Mouse (Mus musculus): ENCODE measurements around the gene Mfsd4b1. TPM values are rescaled to one million over a fixed set of nuclear protein-coding genes. Genes with fewer than 3 reads are reported as not detected.
A peak's percentile ranks its signal among the peaks of the same experiment; 100 is the strongest.

Gene Mfsd4b1
- polyA plus RNA-seq, 1 experiment from 2014 or later = 1.5 TPM

DNA sequence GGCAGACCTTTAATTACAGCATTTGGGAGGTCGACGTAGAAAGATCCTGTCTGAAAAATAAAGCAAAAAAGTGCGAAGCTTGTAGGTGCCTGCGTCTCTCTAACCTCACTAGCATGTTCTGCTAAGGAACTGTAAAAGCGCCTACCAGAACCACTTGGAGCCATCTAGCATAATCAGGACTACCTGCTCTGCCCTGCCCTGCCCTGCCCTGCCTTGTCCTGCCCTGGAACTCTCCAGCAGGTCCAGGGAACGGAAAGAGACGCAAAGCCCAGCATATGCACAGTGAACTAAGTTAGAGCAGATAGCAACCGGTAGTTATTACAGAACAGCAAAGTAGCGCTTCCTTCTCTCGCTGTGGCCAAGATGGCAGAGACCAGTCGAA, 64.6 kb downstream of the Mfsd4b1 start:
- H3K4me1 ChIP-seq (ENCODE audit: control insufficient read depth, insufficient read depth, low read length) = no peaks in the 10 kb centered on the region
- WGBS = 51% methylated on average over 11 of the region's 11 CpGs
- no peaks in the 10 kb centered on the region for H3K27me3 ChIP-seq (ENCODE audit: control insufficient read depth, insufficient read depth, low read length)
- H3K4me3 ChIP-seq (ENCODE audit: low read length) = peak overlapping the region; percentile 58
- ATAC-seq (ENCODE audit: low FRiP score, low TSS enrichment) = peak; percentile 52
- H3K9me3 ChIP-seq (ENCODE audit: control insufficient read depth, low read length) = no peaks in the 10 kb centered on the region
- peak overlapping the region; percentile 96 for H3K4me2 ChIP-seq (replicated peaks; ENCODE audit: low read depth, low read length)
- H3K36me3 ChIP-seq (ENCODE audit: control insufficient read depth, insufficient read depth, low read length) = no peaks in the 10 kb centered on the region
- no peak overlapping the region for H3K27ac ChIP-seq (ENCODE audit: low read depth, low read length)
- no peak overlapping the region for H3K9ac ChIP-seq (ENCODE audit: low read depth, low read length)

DNA sequence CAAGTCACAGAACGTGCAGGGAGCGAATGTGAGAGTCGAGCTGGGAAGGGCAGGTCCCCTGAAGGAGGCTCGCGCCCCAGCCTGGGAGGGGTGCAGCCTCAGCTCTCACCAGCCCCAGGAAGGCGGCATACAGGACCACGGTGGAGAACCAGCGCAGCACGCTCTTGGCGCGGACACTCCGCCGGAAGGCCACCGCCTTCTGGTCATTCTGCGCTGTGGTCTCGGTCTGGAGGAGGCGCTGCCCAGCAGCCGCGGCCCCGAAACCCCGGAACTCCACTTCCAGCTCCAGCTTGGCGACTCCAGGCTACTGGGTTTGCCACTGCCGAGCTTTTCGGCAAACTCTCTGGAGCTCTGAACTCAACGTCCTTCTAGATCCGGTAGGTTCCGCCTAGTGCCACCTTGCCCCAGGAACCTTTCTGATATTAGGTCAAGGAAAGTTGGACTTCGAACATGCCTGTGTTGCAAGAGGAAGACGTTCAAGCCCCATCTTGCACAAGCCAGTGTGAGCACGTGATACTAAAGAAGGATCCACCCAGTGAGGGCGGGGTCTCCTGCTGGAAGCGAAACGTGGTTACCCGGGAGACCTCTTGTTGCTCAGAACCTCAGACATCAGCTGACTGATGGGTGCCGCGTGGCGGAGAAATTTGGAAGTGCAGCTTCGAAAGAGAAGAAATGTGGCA, 65.2 kb downstream of the Mfsd4b1 start, which contains the start of gene Mfsd4b3:
Mfsd4b3 (minus strand) TSS at position 393 of the 680 bp plus-strand sequence.
- Histone ChIP-seq H3K4me1 (ENCODE audit: control insufficient read depth, insufficient read depth, low read length) (no peaks in the 10 kb centered on the region), H3K4me2 (replicated peaks; ENCODE audit: low read depth, low read length) (peak within 1 kb of the TSS; percentile 96), H3K4me3 (ENCODE audit: low read length) (peak within 1 kb of the TSS; percentile 58), H3K36me3 (ENCODE audit: control insufficient read depth, insufficient read depth, low read length) (no peaks in the 10 kb centered on the region), H3K9ac (ENCODE audit: low read depth, low read length) (peak within 1 kb of the TSS; percentile 65), H3K27me3 (ENCODE audit: control insufficient read depth, insufficient read depth, low read length) (no peaks in the 10 kb centered on the region), H3K9me3 (ENCODE audit: control insufficient read depth, low read length) (no peaks in the 10 kb centered on the region), H3K27ac (ENCODE audit: low read depth, low read length) (no peak within 1 kb of the TSS)
- ATAC-seq (ENCODE audit: low FRiP score, low TSS enrichment) = peak; percentile 99
- WGBS = under 1% methylated on average over 38 of the region's 38 CpGs

- Histone ChIP-seq H3K9ac (ENCODE audit: low read depth, low read length) (no peak overlapping the region), H3K4me1 (ENCODE audit: control insufficient read depth, insufficient read depth, low read length) (no peaks in the 10 kb centered on the region), H3K36me3 (ENCODE audit: control insufficient read depth, insufficient read depth, low read length) (no peaks in the 10 kb centered on the region), H3K4me2 (replicated peaks; ENCODE audit: low read depth, low read length) (no peak overlapping the region), H3K27ac (ENCODE audit: low read depth, low read length) (no peak overlapping the region), H3K27me3 (ENCODE audit: control insufficient read depth, insufficient read depth, low read length) (no peaks in the 10 kb centered on the region), H3K9me3 (ENCODE audit: control insufficient read depth, low read length) (no peaks in the 10 kb centered on the region), H3K4me3 (ENCODE audit: low read length) (no peak overlapping the region)
- no peak for ATAC-seq (ENCODE audit: low FRiP score, low TSS enrichment)
- WGBS = 54% methylated on average over 4 of the region's 4 CpGs
These were observed 66.8 kb downstream of the Mfsd4b1 start for GRCm38 (mm10) chr10:39958266-39958665.

DNA sequence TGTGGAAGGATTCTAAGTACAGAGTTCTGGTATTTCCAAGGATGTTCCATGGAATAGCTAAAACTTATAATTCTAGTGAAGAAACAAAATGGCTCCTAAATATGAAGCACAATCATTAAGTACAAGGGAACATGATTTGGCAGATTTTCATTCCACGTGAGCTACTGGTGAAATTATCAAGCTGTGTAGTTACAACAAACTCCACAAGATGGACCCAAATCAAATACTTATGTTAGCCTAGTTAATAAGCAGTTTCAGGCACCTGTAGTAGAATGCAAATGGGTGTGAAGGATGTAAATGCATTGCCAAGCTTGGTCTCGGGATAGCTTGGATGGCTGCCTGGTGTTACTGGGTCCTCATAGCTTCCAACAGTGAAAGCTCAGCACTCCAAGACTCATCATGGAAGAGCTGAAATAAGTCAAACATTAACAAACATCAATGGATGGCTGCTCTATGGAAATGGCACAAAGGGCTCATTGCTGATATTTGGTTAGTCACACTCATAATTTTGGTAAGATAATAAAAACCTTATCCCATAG, 68.7 kb downstream of the Mfsd4b1 start:
- no peaks in the 10 kb centered on the region for H3K36me3 ChIP-seq (ENCODE audit: control insufficient read depth, insufficient read depth, low read length)
- no peak overlapping the region for H3K9ac ChIP-seq (ENCODE audit: low read depth, low read length)
- no peaks in the 10 kb centered on the region for H3K4me1 ChIP-seq (ENCODE audit: control insufficient read depth, insufficient read depth, low read length)
- H3K4me2 ChIP-seq (replicated peaks; ENCODE audit: low read depth, low read length) = no peak overlapping the region
- no peaks in the 10 kb centered on the region for H3K9me3 ChIP-seq (ENCODE audit: control insufficient read depth, low read length)
- WGBS = 80% methylated on average over 2 of the region's 2 CpGs
- no peak for ATAC-seq (ENCODE audit: low FRiP score, low TSS enrichment)
- H3K27ac ChIP-seq (ENCODE audit: low read depth, low read length) = no peak overlapping the region
- H3K4me3 ChIP-seq (ENCODE audit: low read length) = no peak overlapping the region
- no peaks in the 10 kb centered on the region for H3K27me3 ChIP-seq (ENCODE audit: control insufficient read depth, insufficient read depth, low read length)

- ATAC-seq (ENCODE audit: low FRiP score, low TSS enrichment) = no peak
- 80% methylated on average over 2 of the region's 2 CpGs for whole genome bisulfite sequencing
These were observed 69.9 kb downstream of the Mfsd4b1 start for GRCm38 (mm10) chr10:39955163-39955562.

More at GRCm38 (mm10) chr10:39955163-39955562, 69.9 kb downstream of the Mfsd4b1 start:
- H3K9ac ChIP-seq (ENCODE audit: low read depth, low read length) = no peak overlapping the region
- no peaks in the 10 kb centered on the region for H3K9me3 ChIP-seq (ENCODE audit: control insufficient read depth, low read length)
- H3K36me3 ChIP-seq (ENCODE audit: control insufficient read depth, insufficient read depth, low read length) = no peaks in the 10 kb centered on the region
- no peaks in the 10 kb centered on the region for H3K27me3 ChIP-seq (ENCODE audit: control insufficient read depth, insufficient read depth, low read length)
- H3K4me2 ChIP-seq (replicated peaks; ENCODE audit: low read depth, low read length) = no peak overlapping the region
- H3K4me1 ChIP-seq (ENCODE audit: control insufficient read depth, insufficient read depth, low read length) = no peaks in the 10 kb centered on the region
- no peak overlapping the region for H3K4me3 ChIP-seq (ENCODE audit: low read length)
- H3K27ac ChIP-seq (ENCODE audit: low read depth, low read length) = no peak overlapping the region

Other genes with a start within 250 kb of the Mfsd4b1 start
- 2.9 and 5.6 TPM in 2 replicates for gene Mfsd4b4, start 126.0 kb downstream of the Mfsd4b1 start, polyA plus RNA-seq (2014; fragmentation: Nextera tagmentation; extraction: Ambion mirVana)
- gene Mfsd4b2, start 98.3 kb downstream of the Mfsd4b1 start, polyA plus RNA-seq (2014; fragmentation: Nextera tagmentation; extraction: Ambion mirVana) = not detected in 2 replicates
- gene Mfsd4b3, start 65.1 kb downstream of the Mfsd4b1 start, polyA plus RNA-seq (2014; fragmentation: Nextera tagmentation; extraction: Ambion mirVana) = 0.17 and 0.79 TPM in 2 replicates
- 0.43 and 0.80 TPM in 2 replicates for gene Mfsd4b5, start 38.6 kb downstream of the Mfsd4b1 start, polyA plus RNA-seq (2014; fragmentation: Nextera tagmentation; extraction: Ambion mirVana)
- 4.2 and 9.2 TPM in 2 replicates for gene Slc16a10, start 117.0 kb upstream of the Mfsd4b1 start, polyA plus RNA-seq (2014; fragmentation: Nextera tagmentation; extraction: Ambion mirVana)
- gene Rpf2, start 221.8 kb upstream of the Mfsd4b1 start, polyA plus RNA-seq (2014; fragmentation: Nextera tagmentation; extraction: Ambion mirVana) = 82.7 and 98.1 TPM in 2 replicates
- gene Gtf3c6, start 232.8 kb upstream of the Mfsd4b1 start, polyA plus RNA-seq (2014; fragmentation: Nextera tagmentation; extraction: Ambion mirVana) = 147 and 190 TPM in 2 replicates

All from kidney, embryonic 14.5 days (tissue).